Mouse (Mus musculus) MEL (cell line): ENCODE data around the gene Man2a1. TPM values are rescaled to one million over a fixed set of nuclear protein-coding genes. Genes with fewer than 3 reads are reported as not detected.

Source experiments
- DNase-seq: peaks from one replicate; pipeline ENCODE4 v3.0.0; 2011; ENCODE audit warnings: low read depth, low spot score
- H3K27ac ChIP-seq: 2 replicates; pipeline ENCODE4 v1.5.1; 2012; ENCODE audit warnings: low read depth, mild to moderate bottlenecking, control low read depth, low read length, moderate library complexity; ENCODE audit not compliant: control insufficient read depth
- H3K27me3 ChIP-seq, 2 experiments: fragments of 150-350 bp in 1 of 2; sonication (generic) in 1 of 2; 2 replicates each; pipeline ENCODE4 v1.6.1; 2012; ENCODE audit warnings: low read length in 2 of 2, mild to moderate bottlenecking in 2 of 2, improper control_type of control experiment in 1 of 2, moderate library complexity in 1 of 2; ENCODE audit not compliant: insufficient read depth in 2 of 2, control insufficient read depth in 1 of 2
- H3K36me3 ChIP-seq, 2 experiments: 2 replicates each; pipeline ENCODE4 v1.6.1; 2012 to 2014; ENCODE audit warnings: low read length in 2 of 2, improper control_type of control experiment in 1 of 2, inconsistent platforms in 1 of 2, mild to moderate bottlenecking in 1 of 2; ENCODE audit not compliant: insufficient read depth in 2 of 2, control insufficient read depth in 1 of 2
- H3K4me1 ChIP-seq, 2 experiments: fragments of 150-350 bp in 1 of 2; sonication (generic) in 1 of 2; 2 replicates each; pipeline ENCODE4 v1.6.1; 2012; ENCODE audit warnings: low read length in 2 of 2, improper control_type of control experiment in 1 of 2, mild to moderate bottlenecking in 1 of 2; ENCODE audit not compliant: insufficient read depth in 2 of 2, control insufficient read depth in 1 of 2
- H3K4me3 ChIP-seq, 2 experiments: fragments of 150-350 bp in 1 of 2; sonication (generic) in 1 of 2; 2 replicates each; pipeline ENCODE4 v1.5.1; 2012; ENCODE audit warnings: low read depth in 2 of 2, low read length in 2 of 2, mild to moderate bottlenecking in 2 of 2, moderate library complexity in 2 of 2, control low read depth in 1 of 2, improper control_type of control experiment in 1 of 2; ENCODE audit not compliant: control insufficient read depth in 1 of 2, insufficient read depth in 1 of 2
- H3K79me2 ChIP-seq: 2 replicates; pipeline ENCODE4 v1.6.1; 2012; ENCODE audit warnings: mild to moderate bottlenecking, low read length, moderate library complexity; ENCODE audit not compliant: control insufficient read depth, poor library complexity, insufficient read depth
- H3K9ac ChIP-seq: 2 replicates; pipeline ENCODE4 v1.6.1; 2012; ENCODE audit warnings: low read depth, mild to moderate bottlenecking, control low read depth, low read length, moderate library complexity; ENCODE audit not compliant: control insufficient read depth, poor library complexity, severe bottlenecking
- H3K9me3 ChIP-seq: fragments of 150-350 bp; sonication (generic); replicated peaks from 2 replicates; pipeline ENCODE4 v1.6.1; 2012; ENCODE audit warnings: mild to moderate bottlenecking, low read length, improper control_type of control experiment, moderate library complexity; ENCODE audit not compliant: insufficient read depth
- BHLHE40 ChIP-seq: IDR thresholded peaks from 2 replicates; pipeline ENCODE4 v1.6.1; 2012; ENCODE audit warnings: low read depth, mild to moderate bottlenecking, inconsistent platforms, low read length, improper control_type of control experiment, borderline replicate concordance
- CHD1 ChIP-seq: IDR thresholded peaks from 2 replicates; pipeline ENCODE4 v1.6.1; 2012; ENCODE audit warnings: low read depth, mild to moderate bottlenecking, inconsistent platforms, low read length, improper control_type of control experiment
- CTCF ChIP-seq, 3 experiments: IDR thresholded peaks in 2 of 3; conservative IDR thresholded peaks in 1 of 3; 2 replicates each; pipeline ENCODE4 v1.5.1; 2011 to 2012; ENCODE audit warnings: low read length in 3 of 3, low read depth in 2 of 3, mild to moderate bottlenecking in 2 of 3, improper control_type of control experiment in 1 of 3, inconsistent platforms in 1 of 3, mixed read lengths in 1 of 3, moderate library complexity in 1 of 3; ENCODE audit not compliant: control insufficient read depth in 1 of 3, insufficient read depth in 1 of 3, poor library complexity in 1 of 3, severe bottlenecking in 1 of 3
- E2F4 ChIP-seq: IDR thresholded peaks from 2 replicates; pipeline ENCODE4 v1.6.1; 2011; ENCODE audit warnings: low read depth, low read length, improper control_type of control experiment, borderline replicate concordance
- EP300 ChIP-seq, 2 experiments: IDR thresholded peaks; 2 replicates each; pipeline ENCODE4 v1.6.1; 2011; ENCODE audit warnings: improper control_type of control experiment in 2 of 2, low read length in 2 of 2, low read depth in 1 of 2, mild to moderate bottlenecking in 1 of 2
- ETS1 ChIP-seq: IDR thresholded peaks from 2 replicates; pipeline ENCODE4 v1.6.1; 2012; ENCODE audit warnings: low read depth, mild to moderate bottlenecking, inconsistent platforms, low read length, improper control_type of control experiment, moderate library complexity
- GABPA ChIP-seq: IDR thresholded peaks from 2 replicates; pipeline ENCODE4 v1.6.1; 2012; ENCODE audit warnings: low read depth, mild to moderate bottlenecking, inconsistent platforms, low read length, improper control_type of control experiment, moderate library complexity
- HCFC1 ChIP-seq: IDR thresholded peaks from 2 replicates; pipeline ENCODE4 v1.6.1; 2012; ENCODE audit warnings: low read depth, mild to moderate bottlenecking, inconsistent platforms, low read length, improper control_type of control experiment, moderate library complexity
- KAT2A ChIP-seq: conservative IDR thresholded peaks from 2 replicates; pipeline ENCODE4 v1.6.1; 2012; ENCODE audit warnings: low read depth, low read length, improper control_type of control experiment, inconsistent platforms
- MAFK ChIP-seq: IDR thresholded peaks from 2 replicates; pipeline ENCODE4 v1.6.1; 2011; ENCODE audit warnings: low read depth, mild to moderate bottlenecking, low read length, improper control_type of control experiment, borderline replicate concordance
- MAX ChIP-seq: IDR thresholded peaks from 2 replicates; pipeline ENCODE4 v1.6.1; 2011; ENCODE audit warnings: low read length, improper control_type of control experiment
- MAZ ChIP-seq: IDR thresholded peaks from 2 replicates; pipeline ENCODE4 v1.6.1; 2012; ENCODE audit warnings: low read depth, mild to moderate bottlenecking, inconsistent platforms, low read length, improper control_type of control experiment
- MEF2A ChIP-seq: IDR thresholded peaks from 2 replicates; pipeline ENCODE4 v1.6.1; 2014; ENCODE audit warnings: low read depth, mild to moderate bottlenecking, inconsistent platforms, low read length, improper control_type of control experiment; ENCODE audit not compliant: poor library complexity, insufficient replicate concordance, severe bottlenecking; ENCODE audit errors: extremely low read depth
- MXI1 ChIP-seq: IDR thresholded peaks from 2 replicates; pipeline ENCODE4 v1.6.1; 2011; ENCODE audit warnings: mild to moderate bottlenecking, low read depth, low read length, improper control_type of control experiment
- MYB ChIP-seq: IDR thresholded peaks from 2 replicates; pipeline ENCODE4 v1.6.1; 2011; ENCODE audit warnings: mild to moderate bottlenecking, low read depth, low read length, improper control_type of control experiment
- NRF1 ChIP-seq: IDR thresholded peaks from 2 replicates; pipeline ENCODE4 v1.6.1; 2014; ENCODE audit warnings: low read depth, mild to moderate bottlenecking, inconsistent platforms, low read length, improper control_type of control experiment, moderate library complexity; ENCODE audit not compliant: poor library complexity, insufficient read depth, severe bottlenecking
- POLR2AphosphoS2 ChIP-seq: IDR thresholded peaks from 2 replicates; pipeline ENCODE4 v1.6.1; 2011; ENCODE audit warnings: low read length, improper control_type of control experiment
- RAD21 ChIP-seq: IDR thresholded peaks from 2 replicates; pipeline ENCODE4 v1.6.1; 2011; ENCODE audit warnings: mild to moderate bottlenecking, low read depth, low read length, improper control_type of control experiment
- SIN3A ChIP-seq: IDR thresholded peaks from 2 replicates; pipeline ENCODE4 v1.6.1; 2012; ENCODE audit warnings: low read length, improper control_type of control experiment, inconsistent platforms
- SMC3 ChIP-seq: IDR thresholded peaks from 2 replicates; pipeline ENCODE4 v1.6.1; 2011; ENCODE audit warnings: low read depth, low read length, improper control_type of control experiment
- TAL1 ChIP-seq: IDR thresholded peaks from 2 replicates; pipeline ENCODE4 v1.6.1; 2012; ENCODE audit warnings: mild to moderate bottlenecking, inconsistent platforms, low read length, moderate library complexity, mixed read lengths
- TCF12 ChIP-seq: IDR thresholded peaks from 2 replicates; pipeline ENCODE4 v1.6.1; 2014; ENCODE audit warnings: low read depth, mild to moderate bottlenecking, inconsistent platforms, low read length, improper control_type of control experiment, moderate library complexity
- USF1 ChIP-seq: IDR thresholded peaks from 2 replicates; pipeline ENCODE4 v1.6.1; 2014; ENCODE audit warnings: low read depth, mild to moderate bottlenecking, inconsistent platforms, low read length, improper control_type of control experiment, moderate library complexity
- ZC3H11A ChIP-seq: IDR thresholded peaks from 2 replicates; pipeline ENCODE4 v1.6.1; 2012; ENCODE audit warnings: low read depth, mild to moderate bottlenecking, inconsistent platforms, low read length, improper control_type of control experiment
- ZMIZ1 ChIP-seq: IDR thresholded peaks from 2 replicates; pipeline ENCODE4 v1.6.1; 2012; ENCODE audit warnings: low read depth, mild to moderate bottlenecking, inconsistent platforms, low read length, improper control_type of control experiment, moderate library complexity
- ZNF384 ChIP-seq: IDR thresholded peaks from 2 replicates; pipeline ENCODE4 v1.6.1; 2012; ENCODE audit warnings: low read depth, mild to moderate bottlenecking, inconsistent platforms, low read length, improper control_type of control experiment
- polyA plus RNA-seq, 2 experiments: library from polyadenylated mRNA; stranded (reverse) in 1 of 2; unstranded in 1 of 2; fragments of >175 nt in 1 of 2; fragments of >200 nt in 1 of 2; gene quantifications; 2 replicates each; pipeline versions ENCODE4 v1.2.1 to v1.2.4; 2012; ENCODE audit warnings: low replicate concordance in 2 of 2, low read depth in 1 of 2; ENCODE audit not compliant: insufficient read length in 2 of 2, insufficient read depth in 1 of 2, missing spikeins in 1 of 2
- total RNA-seq: library from RNA; depleted of rRNA; stranded (reverse); fragments of 300-350 nt; gene quantifications from 2 replicates; pipeline ENCODE4 v1.2.3, GENCODE M21; 2012

The Man2a1 gene
- total and polyA plus RNA-seq, 3 experiments, result 8.7 to 27.5 (median 9.1) TPM

GRCm38 (mm10) chr17:64641376-64641775, 40.8 kb downstream of the Man2a1 start:
- H3K36me3 ChIP-seq, result peaks cover 0 to 2% of the 10 kb centered on the region in 2 experiments; a peak in 2 of 4 replicates
- H3K9ac ChIP-seq, result no peak overlapping the region
- TF ChIP-seq RAD21, result no peak
- no peak for TF ChIP-seq CTCF (IDR thresholded peaks at IDR 0.05 in 2 of 3, conservative IDR thresholded peaks at IDR 0.05 in 1 of 3; ENCODE audit: control insufficient read depth in 1 of 3, insufficient read depth in 1 of 3, low read depth in 2 of 3, low read length in 3 of 3, poor library complexity in 1 of 3, severe bottlenecking in 1 of 3)
- no peak for TF ChIP-seq SIN3A
- no peak for TF ChIP-seq ZMIZ1
- no peak for TF ChIP-seq TCF12
- no peak for TF ChIP-seq CHD1
- no peak for TF ChIP-seq NRF1
- no peak for TF ChIP-seq ZNF384
- TF ChIP-seq ZC3H11A, result no peak
- no peak for TF ChIP-seq TAL1
- TF ChIP-seq USF1, result no peak
- TF ChIP-seq MAX, result no peak
- no peak for TF ChIP-seq BHLHE40
- TF ChIP-seq MXI1, result no peak
- TF ChIP-seq MEF2A, result no peak
- TF ChIP-seq GABPA, result no peak
- TF ChIP-seq, all 39 proteins: peak for 0
- Histone ChIP-seq H3K27me3 (no peaks in the 10 kb centered on the region), H3K27ac (no peak overlapping the region), H3K79me2 (no peaks in the 10 kb centered on the region), H3K4me3 (no peak overlapping the region), H3K9me3 (no peaks in the 10 kb centered on the region), H3K4me1 (no peaks in the 10 kb centered on the region)
- no peak for DNase-seq

DNA sequence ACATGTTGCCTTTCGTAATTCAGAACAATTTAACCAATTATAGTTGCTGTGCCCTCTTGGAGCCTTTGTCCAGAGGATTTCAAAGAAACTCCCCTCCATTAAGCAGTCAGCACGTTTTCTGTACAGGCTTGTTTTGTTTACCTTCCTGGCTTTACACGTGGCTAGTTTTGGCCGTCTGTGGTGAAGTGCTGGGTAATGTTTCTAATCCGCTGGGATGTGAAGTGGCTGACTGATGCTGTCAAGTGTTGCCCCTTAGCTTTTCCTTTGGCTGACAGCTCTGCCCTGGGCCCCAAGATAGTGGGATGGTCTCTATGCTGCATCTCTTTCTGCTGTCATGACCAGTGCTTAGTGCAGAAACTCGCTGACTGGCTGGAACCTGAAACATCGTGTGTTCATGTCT, 43.1 kb downstream of the Man2a1 start:
- Histone ChIP-seq H3K9me3 (no peaks in the 10 kb centered on the region), H3K27me3 (no peaks in the 10 kb centered on the region), H3K27ac (no peak overlapping the region), H3K4me3 (no peak overlapping the region), H3K36me3 (no peaks in the 10 kb centered on the region; a peak in 2 of 4 replicates), H3K79me2 (no peaks in the 10 kb centered on the region), H3K4me1 (no peaks in the 10 kb centered on the region), H3K9ac (no peak overlapping the region)
- TF ChIP-seq SMC3 (no peak), MAFK (no peak), NRF1 (no peak), SIN3A (no peak), ZC3H11A (no peak), MAX (no peak), E2F4 (no peak), MEF2A (no peak), KAT2A (no peak), EP300 (IDR thresholded peaks at IDR 0.05; ENCODE audit: low read depth in 1 of 2, low read length in 2 of 2) (no peak), MAZ (no peak), ETS1 (no peak), TAL1 (no peak), MYB (no peak), POLR2AphosphoS2 (no peak), HCFC1 (no peak)
- DNase-seq, result no peak
